Mouse (Mus musculus) kidney, adult 2 months (tissue): ENCODE measurements around the gene Hmgn1.

Experiments
- CTCF ChIP-seq: fragments of 200-500 bp; conservative IDR thresholded peaks from 2 replicates; pipeline ENCODE4 v1.5.1; 2011; ENCODE audit warnings: low read depth, mild to moderate bottlenecking, control low read depth, low read length, moderate library complexity, mixed read lengths; ENCODE audit not compliant: insufficient read depth, insufficient read length
- POLR2A ChIP-seq: fragments of 200-500 bp; IDR thresholded peaks from one replicate; pipeline ENCODE4 v1.6.1; 2011; ENCODE audit warnings: low read depth, low read length, control low read depth

DNA sequence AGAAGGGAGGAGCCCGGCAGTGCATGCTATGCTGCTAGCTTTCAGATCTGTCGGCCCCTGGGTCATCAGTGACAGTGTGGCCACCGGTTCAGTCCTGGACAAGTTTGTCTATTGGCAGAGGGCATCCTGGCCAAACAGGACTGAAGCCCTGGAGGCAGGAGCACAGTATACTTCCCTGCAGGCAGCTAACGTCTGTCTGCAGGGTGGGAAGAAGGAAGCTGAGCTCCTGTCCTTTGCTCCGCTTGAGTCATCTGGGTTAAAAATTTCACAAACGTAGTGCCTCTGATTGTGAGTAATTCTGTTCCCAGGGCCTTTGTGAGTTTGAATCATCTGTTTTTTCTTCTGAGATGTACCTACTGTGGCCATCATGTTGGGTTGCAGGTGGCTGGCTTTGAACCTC is 21.3 kb upstream of the Hmgn1 start:
- TF ChIP-seq CTCF (no peak), POLR2A (no peak)
